Mouse (Mus musculus): ENCODE data around the gene Nptn.

DNA sequence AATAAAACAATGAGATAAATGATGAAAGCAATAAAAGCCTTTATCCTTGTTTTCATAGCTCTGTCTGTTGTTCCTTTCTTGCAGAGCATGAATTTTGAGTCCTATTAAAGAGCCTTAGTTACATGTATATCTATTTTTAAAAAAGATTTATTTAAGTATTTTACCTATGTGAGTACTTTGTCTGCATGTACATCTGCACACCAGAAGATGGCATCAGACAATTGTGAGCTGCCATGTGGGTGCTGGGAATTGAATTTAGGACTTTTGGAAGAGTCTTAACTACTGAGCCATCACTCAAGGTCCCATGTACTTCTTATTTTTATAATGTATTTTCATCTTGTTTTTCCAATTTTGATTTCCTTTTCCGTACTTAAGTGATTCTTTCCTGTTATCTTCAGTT lies 13.3 kb downstream of the Nptn start:
- TF ChIP-seq CTCF (IDR thresholded peaks at IDR 0.05; ENCODE audit: insufficient read depth, low read depth, low read length): no peak
- TF ChIP-seq POLR2A (IDR thresholded peaks at IDR 0.05; ENCODE audit: insufficient read depth, low read depth, low read length): no peak

All from olfactory bulb, adult 2 months (tissue).